Mouse (Mus musculus) T-cell, adult 66 days (primary cell): ENCODE results near the gene Olfr877. TPM values are rescaled to one million over a fixed set of nuclear protein-coding genes. Genes with fewer than 3 reads are reported as not detected.

Experiments
- total RNA-seq, 2 experiments: library from RNA; stranded (reverse); gene quantifications; 3 replicates in 1 of 2; 4 replicates in 1 of 2; pipeline ENCODE4 v1.2.4; 2023

Olfr877 gene
- not detected for total RNA-seq

GRCm38 (mm10) chr9:37853969-37854368 lies at the start of gene Olfr877:
Olfr877 (plus strand) TSS chr9:37854269.

GRCm38 (mm10) chr9:37896661-37897060 lies 42.6 kb downstream of the Olfr877 start, which contains the start of gene Olfr145:
Olfr145 (plus strand) TSS chr9:37896724.

Other genes starting within 250 kb of the Olfr877 start
- gene Spa17, start 240.5 kb upstream of the Olfr877 start, total RNA-seq = not detected
- gene Tbrg1, start 197.0 kb upstream of the Olfr877 start, total RNA-seq = 10 to 100 TPM; 88.9 to 96.6 TPM
- not detected for gene Panx3, start 185.0 kb upstream of the Olfr877 start, total RNA-seq
- not detected for gene Olfr160, start 138.0 kb upstream of the Olfr877 start, total RNA-seq
- not detected for gene Olfr874, start 109.2 kb upstream of the Olfr877 start, total RNA-seq
- gene Olfr875, start 82.4 kb upstream of the Olfr877 start, total RNA-seq = not detected
- gene Olfr876, start 51.2 kb upstream of the Olfr877 start, total RNA-seq = not detected
- gene Olfr145, start 42.5 kb downstream of the Olfr877 start, total RNA-seq = not detected
- not detected for gene Olfr878, start 63.6 kb downstream of the Olfr877 start, total RNA-seq
- not detected for gene Olfr881, start 137.6 kb downstream of the Olfr877 start, total RNA-seq
- not detected for gene Olfr883, start 171.5 kb downstream of the Olfr877 start, total RNA-seq
- not detected for gene Olfr884, start 192.3 kb downstream of the Olfr877 start, total RNA-seq
- not detected for gene Olfr885, start 207.1 kb downstream of the Olfr877 start, total RNA-seq
- gene Olfr887, start 229.8 kb downstream of the Olfr877 start, total RNA-seq = not detected